9 mouse cellular contexts compared by ENCODE assay signal in the genomic region with DNA sequence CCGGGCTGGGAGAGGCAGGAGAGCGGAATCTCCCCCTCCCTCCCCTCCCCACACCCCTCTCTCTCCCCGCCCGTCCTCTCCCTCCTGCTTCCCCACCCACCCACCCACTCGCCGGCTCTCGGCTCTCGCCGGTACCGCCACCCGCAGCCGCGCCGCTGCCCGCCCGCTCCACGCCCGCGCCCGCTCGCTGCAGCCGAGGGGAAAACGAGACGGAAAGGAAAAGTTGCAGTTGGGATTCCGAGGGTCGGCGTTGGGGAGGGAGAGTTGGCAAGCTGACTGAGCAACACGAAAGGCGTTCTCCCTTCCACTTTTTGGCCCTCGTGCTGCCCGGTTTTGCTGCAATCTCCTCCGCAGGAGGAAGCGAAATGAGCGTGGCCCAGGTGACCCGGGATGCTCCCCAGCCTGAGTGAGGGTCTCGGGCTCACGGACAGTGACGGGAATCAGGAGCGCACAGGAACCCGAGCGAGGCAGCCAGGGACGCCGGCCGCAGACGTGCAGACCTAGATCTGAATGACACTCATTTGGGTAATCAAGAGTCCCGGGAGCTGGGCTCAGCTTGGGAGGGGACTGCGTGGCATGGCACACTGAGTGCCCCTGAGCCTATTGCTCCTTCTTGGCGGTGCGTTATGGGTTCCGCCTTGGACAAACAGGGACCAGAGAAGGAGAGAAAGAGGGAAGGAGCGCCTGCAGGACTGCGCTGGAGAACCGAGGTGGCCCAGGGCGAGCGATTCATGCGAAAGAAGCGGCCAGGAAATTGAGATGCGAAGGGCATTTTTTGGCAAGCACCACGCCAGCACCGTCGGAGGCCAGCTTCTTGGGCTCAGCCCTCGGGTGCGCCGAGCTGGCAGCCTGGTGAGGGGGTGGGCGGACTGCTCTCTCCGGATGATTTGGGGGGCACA.
DNase-seq lines count a peak whose midpoint lies in the region; ATAC-seq and TF ChIP-seq lines count a peak whose summit lies in the region.
"Had no signal": no experiment of that assay in that cellular context is flagged by ENCODE, and none has a peak within 500 bp of the region (broad histone marks: within the 10 kb centered on the region; RNA-seq: fewer than 3 reads in every experiment).

No protein-coding gene starts in this region.

- no peaks in the 10 kb centered on the region for H3K9me3 ChIP-seq in kidney, embryonic 15.5 days (replicated peaks)
- no peaks in the 10 kb centered on the region for H3K9me3 ChIP-seq in embryonic facial prominence, embryonic 10.5 days
- H3K9me3 ChIP-seq in intestine, embryonic 14.5 days (ENCODE audit: control insufficient read depth, low read length): no peaks in the 10 kb centered on the region
- H3K9me3 ChIP-seq in midbrain, postnatal 0 days (ENCODE audit: low read length): no peaks in the 10 kb centered on the region

- ATAC-seq in kidney, embryonic 15.5 days (replicated peaks; ENCODE audit: low FRiP score): 0 out of 2 replicates have a peak, but pooled peaks have one; percentile 13
- no peak for ATAC-seq in intestine, embryonic 14.5 days (replicated peaks; ENCODE audit: low FRiP score, low TSS enrichment, low read depth)
- ATAC-seq in midbrain, postnatal 0 days (ENCODE audit: low FRiP score): peak; percentile 58
- ATAC-seq in erythroid progenitor cell, adult 5-6 weeks (replicated peaks; ENCODE audit: low FRiP score, poor library complexity, severe bottlenecking): no peak
- ATAC-seq: Patski had no signal

- DNase-seq in kidney, postnatal 10 days: no peak
- DNase-seq in adrenal gland, adult 2 months: peak; percentile 41
- DNase-seq in embryonic facial prominence, embryonic 10.5 days (ENCODE audit: low spot score): peak; percentile 60
- peak; percentile 73 for DNase-seq in intestine, embryonic 14.5 days (ENCODE audit: low spot score)
- peak; percentile 49 for DNase-seq in midbrain, postnatal 0 days (ENCODE audit: low spot score)
- no peak for DNase-seq in ovary, postnatal 14 days (ENCODE audit: low spot score)

- peak overlapping the region; percentile 53 for H3K4me3 ChIP-seq in kidney, embryonic 15.5 days (replicated peaks)
- peak overlapping the region; percentile 66 for H3K4me3 ChIP-seq in embryonic facial prominence, embryonic 10.5 days
- peak overlapping the region; percentile 47 for H3K4me3 ChIP-seq in intestine, embryonic 14.5 days (ENCODE audit: low read depth, low read length)
- peak overlapping the region; percentile 77 for H3K4me3 ChIP-seq in midbrain, postnatal 0 days (ENCODE audit: low read depth, low read length)

- peaks cover 90% of the 10 kb centered on the region for H3K27me3 ChIP-seq in kidney, embryonic 15.5 days
- peaks cover 100% of the 10 kb centered on the region for H3K27me3 ChIP-seq in embryonic facial prominence, embryonic 10.5 days (replicated peaks; ENCODE audit: low read depth, poor library complexity, severe bottlenecking)
- H3K27me3 ChIP-seq in intestine, embryonic 14.5 days (replicated peaks; ENCODE audit: control insufficient read depth, insufficient read depth, low read length): peaks cover 84% of the 10 kb centered on the region
- peaks cover 10% of the 10 kb centered on the region for H3K27me3 ChIP-seq in midbrain, postnatal 0 days (ENCODE audit: insufficient read depth, low read length)

- H3K9ac ChIP-seq in kidney, embryonic 15.5 days: peak overlapping the region; percentile 42
- peak overlapping the region; percentile 37; the same call in 1 of the 2 replicates for H3K9ac ChIP-seq in intestine, embryonic 14.5 days (ENCODE audit: low read length)
- peak overlapping the region; percentile 81 for H3K9ac ChIP-seq in midbrain, postnatal 0 days (replicated peaks; ENCODE audit: low read length, poor library complexity, severe bottlenecking)

- H3K4me2 ChIP-seq in kidney, embryonic 15.5 days: peak overlapping the region; percentile 88
- peak overlapping the region; percentile 90 for H3K4me2 ChIP-seq in intestine, embryonic 14.5 days (ENCODE audit: low read length)
- peak overlapping the region; percentile 88 for H3K4me2 ChIP-seq in midbrain, postnatal 0 days (ENCODE audit: low read depth, low read length, poor library complexity, severe bottlenecking)

- H3K4me1 ChIP-seq in kidney, embryonic 15.5 days: peaks cover 24% of the 10 kb centered on the region
- peaks cover 32% of the 10 kb centered on the region for H3K4me1 ChIP-seq in embryonic facial prominence, embryonic 10.5 days
- no peaks in the 10 kb centered on the region for H3K4me1 ChIP-seq in intestine, embryonic 14.5 days (replicated peaks; ENCODE audit: control insufficient read depth, insufficient read depth, low read length)
- peaks cover 23% of the 10 kb centered on the region; the same call in 1 of the 2 replicates for H3K4me1 ChIP-seq in midbrain, postnatal 0 days (ENCODE audit: insufficient read depth, low read length)

- WGBS in kidney, embryonic 15.5 days: under 1% methylated on average over 54 of the region's 66 CpGs
- under 1% methylated on average over 62 of the region's 66 CpGs for WGBS in embryonic facial prominence, embryonic 10.5 days
- WGBS in intestine, embryonic 14.5 days: under 1% methylated on average over 45 of the region's 66 CpGs
- WGBS in midbrain, postnatal 0 days: under 1% methylated on average over 54 of the region's 66 CpGs

- no peaks in the 10 kb centered on the region for H3K36me3 ChIP-seq in kidney, embryonic 15.5 days
- no peaks in the 10 kb centered on the region for H3K36me3 ChIP-seq in embryonic facial prominence, embryonic 10.5 days (replicated peaks)
- no peaks in the 10 kb centered on the region for H3K36me3 ChIP-seq in intestine, embryonic 14.5 days (ENCODE audit: control insufficient read depth, insufficient read depth, low read length)
- H3K36me3 ChIP-seq in midbrain, postnatal 0 days (ENCODE audit: insufficient read depth, low read length): no peaks in the 10 kb centered on the region

- TF ChIP-seq CTCF in midbrain, postnatal 0 days (IDR thresholded peaks at IDR 0.05): no peak

- H3K27ac ChIP-seq in kidney, embryonic 15.5 days: no peak overlapping the region
- peak overlapping the region; percentile 41; the same call in 1 of the 2 replicates for H3K27ac ChIP-seq in embryonic facial prominence, embryonic 10.5 days (replicated peaks)
- no peak overlapping the region for H3K27ac ChIP-seq in intestine, embryonic 14.5 days (ENCODE audit: low read depth)
- peak overlapping the region; percentile 83 for H3K27ac ChIP-seq in midbrain, postnatal 0 days (ENCODE audit: low read depth, low read length)

Comparison
In these comparisons a context has a peak if more than half of its experiments do, and no peak if none do; other contexts are left out.
1. ATAC-seq: peak in kidney, embryonic 15.5 days (single experiment) and midbrain, postnatal 0 days (single experiment); none in intestine, embryonic 14.5 days (single experiment) and erythroid progenitor cell, adult 5-6 weeks (single experiment).
2. H3K27ac ChIP-seq: peak in embryonic facial prominence, embryonic 10.5 days (single experiment) and midbrain, postnatal 0 days (single experiment); none in kidney, embryonic 15.5 days (single experiment) and intestine, embryonic 14.5 days (single experiment).
3. DNase-seq: peak in adrenal gland, adult 2 months (single experiment), embryonic facial prominence, embryonic 10.5 days (single experiment), intestine, embryonic 14.5 days (single experiment) and midbrain, postnatal 0 days (single experiment); none in kidney, postnatal 10 days (single experiment) and ovary, postnatal 14 days (single experiment).
4. Peak in every context shown above with its lines, with median percentiles within 50 percentile points of each other: H3K4me2 ChIP-seq, H3K4me3 ChIP-seq and H3K9ac ChIP-seq.